Mouse (Mus musculus) adrenal gland, postnatal 0 days (tissue): Measurements from ENCODE around the gene Snrnp35. TPM values are rescaled to one million over a fixed set of nuclear protein-coding genes. Genes with fewer than 3 reads are reported as not detected.

ENCODE experiments used
- polyA plus RNA-seq: library from polyadenylated mRNA; unstranded; fragments of >200 nt; fragmentation: Nextera tagmentation; extraction: Ambion mirVana; gene quantifications from 2 replicates; pipeline ENCODE4 v1.2.1, GENCODE M21; 2015

The Snrnp35 gene
- 10.2 and 10.6 TPM in 2 replicates for polyA plus RNA-seq

DNA sequence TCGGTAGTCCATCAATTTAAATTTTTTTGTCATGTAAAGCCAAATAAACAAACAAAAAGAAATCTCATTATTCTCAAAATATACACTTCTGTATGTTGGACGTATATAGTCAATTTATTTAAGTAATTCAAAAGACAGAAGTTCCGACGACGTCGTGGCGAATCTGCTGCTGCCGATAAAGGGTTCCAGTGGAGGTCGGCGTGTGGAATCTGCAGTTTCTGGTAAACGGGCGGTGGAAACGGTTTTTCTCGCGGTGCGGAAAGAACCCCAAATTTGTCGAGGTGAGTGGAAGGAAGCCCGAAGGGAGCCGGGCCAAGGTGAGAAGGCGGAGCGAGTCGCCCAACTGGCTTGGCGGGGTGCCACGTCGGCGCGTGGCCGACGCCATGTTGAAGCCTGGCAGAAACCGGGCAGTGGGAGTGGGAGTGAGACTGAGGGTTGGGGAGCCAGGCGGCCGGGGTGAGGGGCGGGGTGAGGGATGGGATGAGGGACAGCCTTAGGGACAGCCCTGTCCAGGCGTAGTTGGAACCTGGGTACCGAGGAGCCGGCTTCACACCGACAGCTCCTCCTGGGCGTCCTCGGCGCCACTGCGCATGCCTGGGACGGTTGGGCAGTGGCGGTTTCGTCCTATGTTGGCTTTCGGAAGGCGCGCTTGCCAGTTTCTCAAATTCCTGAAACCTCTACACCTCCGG, at the start of gene Snrnp35:
TSS of gene Snrnp35 (plus strand) at position 169 of the 689 bp plus-strand sequence.

DNA sequence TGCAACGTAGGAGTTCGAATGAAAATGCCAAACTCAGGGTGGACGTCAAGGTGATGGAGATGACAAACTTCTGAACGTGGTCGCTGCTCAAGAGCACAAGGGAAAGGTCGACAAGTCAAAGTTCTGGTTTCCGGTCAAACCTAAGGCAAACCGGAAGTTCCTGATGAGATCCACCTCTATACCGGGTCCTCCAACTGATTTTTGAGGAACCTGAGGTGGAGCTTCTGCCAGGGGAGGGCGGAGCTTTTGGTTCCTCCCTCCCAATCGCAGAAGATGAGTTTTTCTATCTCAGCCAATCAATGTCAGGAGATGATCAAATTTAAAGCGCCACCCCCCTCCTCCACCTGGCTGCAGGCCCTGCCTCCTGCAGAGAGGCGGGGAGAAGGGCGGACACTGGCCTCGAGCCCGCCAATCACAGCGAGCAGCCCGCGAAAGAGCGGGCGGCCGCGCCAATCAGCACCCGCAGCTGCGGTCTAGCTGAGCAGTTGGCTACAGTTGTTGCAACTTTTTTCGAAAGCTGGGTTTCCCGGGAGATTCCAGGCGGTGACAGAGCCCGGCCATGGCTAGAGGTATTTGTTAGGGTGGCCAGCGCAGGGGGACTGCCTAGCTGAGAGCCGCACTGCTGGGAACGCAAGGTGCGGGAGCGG, 43.4 kb upstream of the Snrnp35 start, which contains the start of gene Kmt5a:
TSS of gene Kmt5a (plus strand) at position 484 of the 647 bp plus-strand sequence.

DNA sequence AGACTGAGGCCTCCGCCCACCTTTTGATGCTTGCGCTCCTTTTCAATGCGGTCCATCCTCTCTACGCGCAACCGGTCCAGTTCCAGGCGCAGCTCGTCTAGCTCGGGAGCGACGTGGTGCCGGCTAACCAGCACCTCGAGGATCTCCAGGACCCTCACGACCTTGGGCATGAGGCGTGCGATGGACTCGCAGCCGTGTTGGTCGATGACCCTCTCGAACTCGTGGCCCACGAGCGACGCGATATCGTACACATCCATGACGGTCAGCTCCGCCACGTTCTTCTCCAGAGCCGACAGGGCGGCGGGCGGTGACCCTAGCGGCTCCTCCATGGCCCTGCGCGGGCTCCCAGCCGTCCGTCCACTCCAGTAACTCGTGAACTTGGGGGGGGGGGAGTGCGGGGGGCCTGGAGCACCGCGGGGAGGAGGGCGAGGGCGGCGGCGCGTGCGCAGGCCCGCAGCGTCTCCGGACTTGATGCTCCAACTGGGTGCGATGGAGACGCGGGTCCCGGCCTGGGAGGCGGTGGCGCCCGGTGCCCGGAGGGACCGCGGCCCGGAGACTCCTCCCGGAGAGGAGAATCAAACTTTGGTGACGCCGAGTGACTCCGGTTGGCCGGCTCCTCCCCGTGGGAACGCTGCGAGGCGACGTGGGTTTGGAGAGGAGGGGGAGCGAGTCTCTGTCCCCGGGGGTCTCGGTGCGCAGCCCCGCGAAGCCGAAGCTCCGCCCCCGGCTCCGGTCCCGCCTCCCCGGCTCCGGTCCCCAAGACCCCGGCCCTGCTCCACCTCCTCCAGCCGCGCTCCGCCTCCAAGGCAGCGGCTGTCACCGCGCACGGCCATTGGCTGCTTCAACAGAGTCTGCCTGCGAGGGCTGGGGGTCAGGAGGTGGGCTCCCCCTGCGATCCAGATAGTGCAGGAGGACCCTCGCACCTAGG, 48.0 kb downstream of the Snrnp35 start, which contains the start of gene Rilpl1:
TSS of gene Rilpl1 (minus strand) at position 737 of the 928 bp plus-strand sequence.

DNA sequence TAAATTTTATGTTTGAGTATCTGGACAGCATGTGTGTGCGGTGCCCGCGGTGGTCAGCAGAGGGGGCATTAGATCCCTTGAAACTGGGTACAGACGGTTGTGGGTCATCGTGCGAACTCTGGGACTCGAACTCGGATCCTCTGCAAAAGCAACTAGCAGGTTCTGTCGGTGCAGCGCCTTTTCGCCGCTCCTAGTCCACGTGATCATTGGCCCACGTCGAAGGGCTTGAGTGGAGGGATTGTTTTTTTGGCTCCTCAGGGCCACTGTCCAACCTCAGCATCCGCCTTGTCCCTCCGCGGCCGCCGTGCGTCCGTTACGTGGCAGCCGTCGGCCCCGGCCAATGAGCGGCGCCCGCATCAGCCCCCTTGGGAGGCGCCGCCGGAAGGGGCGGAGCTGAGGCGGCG, 57.5 kb downstream of the Snrnp35 start, which contains the start of gene Tmed2:
TSS of gene Tmed2 (plus strand) at position 313 of the 404 bp plus-strand sequence.

Other genes with a start within 250 kb of the Snrnp35 start
- 3.2 and 3.3 TPM in 2 replicates for gene Pitpnm2, start 233.4 kb upstream of the Snrnp35 start, polyA plus RNA-seq
- 5.1 and 5.5 TPM in 2 replicates for gene Mphosph9, start 155.2 kb upstream of the Snrnp35 start, polyA plus RNA-seq
- 13.7 and 15.7 TPM in 2 replicates for gene 2810006K23Rik, start 155.0 kb upstream of the Snrnp35 start, polyA plus RNA-seq
- 91.9 and 124 TPM in 2 replicates for gene Cdk2ap1, start 120.1 kb upstream of the Snrnp35 start, polyA plus RNA-seq
- 32.4 and 48.5 TPM in 2 replicates for gene Sbno1, start 57.1 kb upstream of the Snrnp35 start, polyA plus RNA-seq
- 35.3 and 63.5 TPM in 2 replicates for gene Kmt5a, start 43.2 kb upstream of the Snrnp35 start, polyA plus RNA-seq
- 43.9 and 45.9 TPM in 2 replicates for gene Rilpl2, start 4.8 kb upstream of the Snrnp35 start, polyA plus RNA-seq
- gene Rilpl1, start 48.3 kb downstream of the Snrnp35 start, polyA plus RNA-seq: 16.7 and 18.7 TPM in 2 replicates
- 318 and 430 TPM in 2 replicates for gene Tmed2, start 57.6 kb downstream of the Snrnp35 start, polyA plus RNA-seq
- gene Ddx55, start 69.7 kb downstream of the Snrnp35 start, polyA plus RNA-seq: 6.5 and 8.2 TPM in 2 replicates
- 45.0 and 67.7 TPM in 2 replicates for gene Eif2b1, start 96.0 kb downstream of the Snrnp35 start, polyA plus RNA-seq
- 21.0 and 33.0 TPM in 2 replicates for gene Gtf2h3, start 96.0 kb downstream of the Snrnp35 start, polyA plus RNA-seq
- 14.9 and 30.9 TPM in 2 replicates for gene Atp6v0a2, start 145.4 kb downstream of the Snrnp35 start, polyA plus RNA-seq
- gene Dnah10, start 242.0 kb downstream of the Snrnp35 start, polyA plus RNA-seq: 0.08 and 0.12 TPM in 2 replicates